ENCODE assay signal across 13 mouse cellular contexts in the genomic region with DNA sequence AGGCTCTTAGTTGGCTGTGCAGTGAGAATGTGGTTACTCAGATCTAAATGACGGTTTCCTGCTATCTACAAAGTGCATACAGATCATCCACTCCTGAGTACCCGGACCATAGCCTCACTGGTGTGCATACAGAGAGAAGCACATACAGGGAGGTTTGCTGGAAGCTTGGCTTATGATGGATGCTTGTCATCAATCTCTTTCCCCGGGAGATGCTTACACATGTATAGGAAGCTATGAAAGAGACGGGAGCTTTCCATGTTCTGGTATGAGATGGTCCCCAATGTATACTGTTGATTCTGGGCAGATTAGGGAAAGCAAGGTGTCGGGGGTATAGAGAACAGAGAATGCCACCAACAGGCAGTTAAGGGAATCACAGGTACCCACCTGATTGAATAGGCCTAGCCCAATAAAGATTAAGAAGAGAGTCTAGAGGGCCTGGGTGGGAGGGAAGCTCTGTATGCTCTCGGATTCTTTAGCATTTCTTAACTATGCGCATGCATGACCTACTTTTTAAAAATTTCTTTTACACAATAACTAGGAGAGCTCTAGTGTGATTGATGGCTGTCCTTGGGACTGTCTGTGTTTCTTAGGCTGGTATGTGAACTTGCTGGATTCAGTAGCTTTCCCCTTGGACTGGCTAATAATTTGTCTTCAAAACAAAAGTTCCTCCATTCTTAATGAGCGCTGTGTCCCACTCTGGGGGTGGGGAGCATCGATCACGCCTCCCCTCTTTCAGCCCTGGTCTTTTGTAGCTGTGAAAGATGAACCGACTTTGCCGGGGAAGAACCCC. TPM values are rescaled to one million over a fixed set of nuclear protein-coding genes. Genes with fewer than 3 reads are reported as not detected.
A peak's percentile ranks its signal among the peaks of the same experiment; 100 is the strongest.
DNase-seq lines count a peak whose midpoint lies in the region; ATAC-seq and TF ChIP-seq lines count a peak whose summit lies in the region.
"Had no signal": no experiment of that assay in that cellular context is flagged by ENCODE, and none has a peak within 500 bp of the region (broad histone marks: within the 10 kb centered on the region; RNA-seq: fewer than 3 reads in every experiment).

No protein-coding gene starts in this region.

- no peaks in the 10 kb centered on the region for H3K27me3 ChIP-seq in hindbrain, postnatal 0 days (ENCODE audit: insufficient read depth, low read length)
- no peaks in the 10 kb centered on the region for H3K27me3 ChIP-seq in hindbrain, embryonic 10.5 days (ENCODE audit: insufficient read depth, poor library complexity, severe bottlenecking)
- no peaks in the 10 kb centered on the region for H3K27me3 ChIP-seq in E14TG2a.4 (ENCODE audit: insufficient read depth, low read length)
- H3K27me3 ChIP-seq: liver, embryonic 15.5 days had no signal

- WGBS in hindbrain, postnatal 0 days = 69% methylated on average over 12 of the region's 12 CpGs
- WGBS in hindbrain, embryonic 10.5 days = 82% methylated on average over 12 of the region's 12 CpGs

- no peaks in the 10 kb centered on the region for H3K4me1 ChIP-seq in hindbrain, postnatal 0 days (ENCODE audit: insufficient read depth, low read length)
- H3K4me1 ChIP-seq in hindbrain, embryonic 10.5 days (replicated peaks) = no peaks in the 10 kb centered on the region
- peaks cover 23% of the 10 kb centered on the region for H3K4me1 ChIP-seq in E14TG2a.4 (replicated peaks; ENCODE audit: low read depth, low read length)
- H3K4me1 ChIP-seq: liver, embryonic 15.5 days; midbrain, embryonic 10.5 days had no signal

- H3K4me2 ChIP-seq in hindbrain, postnatal 0 days (ENCODE audit: low read depth, low read length) = no peak overlapping the region
- H3K4me2 ChIP-seq: liver, embryonic 15.5 days had no signal

- peak; percentile 57 for TF ChIP-seq CTCF in hindbrain, postnatal 0 days (IDR thresholded peaks at IDR 0.05; ENCODE audit: low read depth)
- peak; percentile 59 for TF ChIP-seq CTCF in E14TG2a.4 (conservative IDR thresholded peaks at IDR 0.05; ENCODE audit: low read length)

- H3K4me3 ChIP-seq in hindbrain, postnatal 0 days (ENCODE audit: low read length) = no peak overlapping the region
- H3K4me3 ChIP-seq in hindbrain, embryonic 10.5 days = no peak overlapping the region
- H3K4me3 ChIP-seq in E14TG2a.4 (replicated peaks; ENCODE audit: low read length) = peak overlapping the region; percentile 26; the same call in 1 of the 2 replicates
- H3K4me3 ChIP-seq: erythroblast, embryonic 14.5 days; liver, embryonic 15.5 days; midbrain, embryonic 10.5 days had no signal

- no peaks in the 10 kb centered on the region; the same call in 1 of the 2 replicates for H3K36me3 ChIP-seq in hindbrain, postnatal 0 days (ENCODE audit: insufficient read depth, low read length)
- H3K36me3 ChIP-seq in hindbrain, embryonic 10.5 days = peaks cover 11% of the 10 kb centered on the region
- H3K36me3 ChIP-seq in E14TG2a.4 (ENCODE audit: insufficient read depth, low read length) = no peaks in the 10 kb centered on the region
- H3K36me3 ChIP-seq: liver, embryonic 15.5 days had no signal

- DNase-seq in adrenal gland, postnatal 14 days = peak; percentile 32
- no peak for DNase-seq in adrenal gland, postnatal 25 days
- DNase-seq in hindbrain, postnatal 0 days (ENCODE audit: low spot score) = peak; percentile 40
- DNase-seq in hindbrain, embryonic 10.5 days (ENCODE audit: low spot score) = no peak
- no peak for DNase-seq in layer of hippocampus, postnatal 25 days (ENCODE audit: extremely low spot score in 1 of 2, low spot score in 1 of 2)
- DNase-seq in gastrocnemius, adult 18-20 months (ENCODE audit: low spot score) = no peak
- DNase-seq: heart, postnatal 10 days had no signal

- H3K9ac ChIP-seq in hindbrain, postnatal 0 days (replicated peaks; ENCODE audit: low read length) = no peak overlapping the region
- H3K9ac ChIP-seq: liver, embryonic 15.5 days had no signal

- no peaks in the 10 kb centered on the region for H3K9me3 ChIP-seq in hindbrain, postnatal 0 days (ENCODE audit: low read length)
- H3K9me3 ChIP-seq in hindbrain, embryonic 10.5 days = 0 out of 2 replicates have a peak, but pooled peaks cover 4% of the 10 kb centered on the region
- H3K9me3 ChIP-seq in E14TG2a.4 (ENCODE audit: low read length) = no peaks in the 10 kb centered on the region
- H3K9me3 ChIP-seq: liver, embryonic 15.5 days had no signal

- peak; percentile 70 for ATAC-seq in hindbrain, postnatal 0 days
- peak; percentile 57; the same call in 1 of the 2 replicates for ATAC-seq in megakaryocyte progenitor cell, adult 5-6 weeks (replicated peaks; ENCODE audit: poor library complexity)
- ATAC-seq: activated CD4-positive, CD25-positive, alpha-beta regulatory T cell, adult 4 months had no signal

- H3K27ac ChIP-seq in hindbrain, postnatal 0 days = no peak overlapping the region
- H3K27ac ChIP-seq in hindbrain, embryonic 10.5 days = no peak overlapping the region
- H3K27ac ChIP-seq: liver, embryonic 15.5 days; midbrain, embryonic 10.5 days had no signal

RNA-seq across cellular contexts. Expression of a gene that starts 56.7 kb away (rescaled TPM):
- total RNA-seq in adrenal gland, postnatal 14 days (2021) = 50.1 and 54.5 TPM in 2 replicates
- total RNA-seq in adrenal gland, postnatal 25 days (2021) = 34.6 and 40.6 TPM in 2 replicates
- total RNA-seq in hindbrain, postnatal 0 days (2014; rRNA removed) = 6.0 and 8.3 TPM in 2 replicates
- 50.8 and 51.8 TPM in 2 replicates for polyA plus RNA-seq in hindbrain, postnatal 0 days (2015; fragmentation: Nextera tagmentation; extraction: Ambion mirVana)
- polyA plus RNA-seq in hindbrain, embryonic 10.5 days (2016; fragmentation: Nextera tagmentation; extraction: Ambion mirVana) = 61.2 and 69.7 TPM in 2 replicates
- 49.4 and 58.9 TPM in 2 replicates for total RNA-seq in megakaryocyte progenitor cell, adult 5-6 weeks (2015)
- 22.9 and 33.4 TPM in 2 replicates for total RNA-seq in megakaryocyte progenitor cell, adult 5-6 weeks (2017)
- 10 to 100 TPM; 28.6 to 31.7 TPM for total RNA-seq in layer of hippocampus, postnatal 25 days (2021)
- 10 to 100 TPM; 38.3 to 41.7 TPM for total RNA-seq in gastrocnemius, adult 18-20 months (2021)

Comparison
In these comparisons a context has a peak if more than half of its experiments do, and no peak if none do; other contexts are left out.
1. DNase-seq: peak in adrenal gland, postnatal 14 days (single experiment) and hindbrain, postnatal 0 days (single experiment); none in adrenal gland, postnatal 25 days (single experiment), hindbrain, embryonic 10.5 days (single experiment), layer of hippocampus, postnatal 25 days (0 of 2) and gastrocnemius, adult 18-20 months (single experiment).